Comparison of ENCODE assay signal across 8 mouse cellular contexts in genomic region chr9:88520122-88520848, GRCm38 (mm10). TPM values are rescaled to one million over a fixed set of nuclear protein-coding genes. Genes with fewer than 3 reads are reported as not detected.
DNase-seq lines count a peak whose midpoint lies in the region; ATAC-seq lines count a peak whose summit lies in the region.

No protein-coding gene starts in this region.

- DNase-seq in kidney, postnatal 36 days, result no peak
- DNase-seq in embryonic facial prominence, embryonic 11.5 days (ENCODE audit: low spot score), result peak; percentile 23
- DNase-seq in limb, embryonic 10.5 days (ENCODE audit: low spot score), result no peak
- DNase-seq in cerebellum, adult 9-11 months, result no peak
- DNase-seq in cerebellum, adult 9-10 months, result no peak
- no peak for DNase-seq in right cerebral cortex, adult 2 months (ENCODE audit: low spot score in 2 of 2)

- no peaks in the 10 kb centered on the region for H3K27me3 ChIP-seq in kidney, embryonic 16.5 days (ENCODE audit: insufficient read depth, low read length)
- no peaks in the 10 kb centered on the region for H3K27me3 ChIP-seq in embryonic facial prominence, embryonic 11.5 days (ENCODE audit: control insufficient read depth, insufficient read depth, low read length)
- H3K27me3 ChIP-seq in limb, embryonic 10.5 days (ENCODE audit: low read depth, poor library complexity, severe bottlenecking), result no peaks in the 10 kb centered on the region
- H3K27me3 ChIP-seq in neural tube, embryonic 12.5 days (replicated peaks), result no peaks in the 10 kb centered on the region

- no peak overlapping the region for H3K9ac ChIP-seq in kidney, embryonic 16.5 days (replicated peaks; ENCODE audit: low read length)
- no peak overlapping the region for H3K9ac ChIP-seq in embryonic facial prominence, embryonic 11.5 days (replicated peaks; ENCODE audit: low read length)
- peak overlapping the region; percentile 3; the same call in 1 of the 2 replicates for H3K9ac ChIP-seq in neural tube, embryonic 12.5 days

- H3K9me3 ChIP-seq in kidney, embryonic 16.5 days (ENCODE audit: low read length), result no peaks in the 10 kb centered on the region
- no peaks in the 10 kb centered on the region for H3K9me3 ChIP-seq in embryonic facial prominence, embryonic 11.5 days (replicated peaks; ENCODE audit: control insufficient read depth, low read length)
- no peaks in the 10 kb centered on the region for H3K9me3 ChIP-seq in limb, embryonic 10.5 days (replicated peaks)
- no peaks in the 10 kb centered on the region for H3K9me3 ChIP-seq in neural tube, embryonic 12.5 days

- H3K27ac ChIP-seq in kidney, embryonic 16.5 days (ENCODE audit: low read length), result 0 out of 2 replicates have a peak overlapping the region, but pooled peaks have one; percentile 4
- H3K27ac ChIP-seq in embryonic facial prominence, embryonic 11.5 days (replicated peaks; ENCODE audit: low read depth, low read length), result no peak overlapping the region
- H3K27ac ChIP-seq in limb, embryonic 10.5 days, result no peak overlapping the region
- H3K27ac ChIP-seq in neural tube, embryonic 12.5 days, result no peak overlapping the region

- peaks cover 15% of the 10 kb centered on the region for H3K4me1 ChIP-seq in kidney, embryonic 16.5 days (ENCODE audit: insufficient read depth, low read length)
- no peaks in the 10 kb centered on the region for H3K4me1 ChIP-seq in embryonic facial prominence, embryonic 11.5 days (ENCODE audit: control insufficient read depth, insufficient read depth, low read length)
- peaks cover 17% of the 10 kb centered on the region for H3K4me1 ChIP-seq in limb, embryonic 10.5 days
- H3K4me1 ChIP-seq in neural tube, embryonic 12.5 days, result peaks cover 17% of the 10 kb centered on the region

- H3K36me3 ChIP-seq in kidney, embryonic 16.5 days (ENCODE audit: insufficient read depth, low read length), result peaks cover 15% of the 10 kb centered on the region
- H3K36me3 ChIP-seq in embryonic facial prominence, embryonic 11.5 days (replicated peaks; ENCODE audit: control insufficient read depth, insufficient read depth, low read depth, low read length), result peaks cover 7% of the 10 kb centered on the region; the same call in 1 of the 2 replicates
- H3K36me3 ChIP-seq in limb, embryonic 10.5 days, result peaks cover 23% of the 10 kb centered on the region
- peaks cover 10% of the 10 kb centered on the region; the same call in 1 of the 2 replicates for H3K36me3 ChIP-seq in neural tube, embryonic 12.5 days

- no peak for ATAC-seq in kidney, embryonic 16.5 days (ENCODE audit: low FRiP score, low TSS enrichment)
- no peak for ATAC-seq in embryonic facial prominence, embryonic 11.5 days (replicated peaks; ENCODE audit: insufficient number of reproducible peaks, low FRiP score, low TSS enrichment, low read depth)
- ATAC-seq in neural tube, embryonic 12.5 days (ENCODE audit: low FRiP score, low read depth), result no peak

- 32% methylated on average over 2 of the region's 2 CpGs for WGBS in kidney, embryonic 16.5 days
- 23% methylated on average over 2 of the region's 2 CpGs for WGBS in embryonic facial prominence, embryonic 11.5 days
- 15% methylated on average over 2 of the region's 2 CpGs for WGBS in limb, embryonic 10.5 days
- WGBS in neural tube, embryonic 12.5 days, result 15% methylated on average over 2 of the region's 2 CpGs

- H3K4me2 ChIP-seq in kidney, embryonic 16.5 days (replicated peaks; ENCODE audit: low read depth, low read length), result peak overlapping the region; percentile 88
- H3K4me2 ChIP-seq in embryonic facial prominence, embryonic 11.5 days (ENCODE audit: low read depth, low read length), result peak overlapping the region; percentile 42; the same call in 1 of the 2 replicates
- H3K4me2 ChIP-seq in neural tube, embryonic 12.5 days (replicated peaks), result peak overlapping the region; percentile 73

- peak overlapping the region; percentile 76 for H3K4me3 ChIP-seq in kidney, embryonic 16.5 days (ENCODE audit: low read length)
- H3K4me3 ChIP-seq in embryonic facial prominence, embryonic 11.5 days (ENCODE audit: low read depth, low read length), result peak overlapping the region; percentile 63
- peak overlapping the region; percentile 78 for H3K4me3 ChIP-seq in limb, embryonic 10.5 days
- peak overlapping the region; percentile 68 for H3K4me3 ChIP-seq in neural tube, embryonic 12.5 days

RNA-seq across cellular contexts. Expression of gene Zfp949, which starts 27.5 kb away (rescaled TPM):
- polyA plus RNA-seq in kidney, embryonic 16.5 days (2015; fragmentation: Nextera tagmentation; extraction: Ambion mirVana), result 11.8 and 13.9 TPM in 2 replicates
- 8.2 and 9.0 TPM in 2 replicates for polyA plus RNA-seq in embryonic facial prominence, embryonic 11.5 days (2014; fragmentation: Nextera tagmentation; extraction: Ambion mirVana)
- 5.2 and 9.1 TPM in 2 replicates for polyA plus RNA-seq in limb, embryonic 10.5 days (2016; fragmentation: Nextera tagmentation; extraction: Ambion mirVana)
- 13.8 and 14.7 TPM in 2 replicates for polyA plus RNA-seq in neural tube, embryonic 12.5 days (2016; fragmentation: Nextera tagmentation; extraction: Ambion mirVana)

RNA-seq across cellular contexts. Expression of gene Syncrip, which starts 37.9 kb away (rescaled TPM):
- 91.9 and 99.8 TPM in 2 replicates for polyA plus RNA-seq in kidney, embryonic 16.5 days (2015; fragmentation: Nextera tagmentation; extraction: Ambion mirVana)
- 150 and 162 TPM in 2 replicates for polyA plus RNA-seq in embryonic facial prominence, embryonic 11.5 days (2014; fragmentation: Nextera tagmentation; extraction: Ambion mirVana)
- polyA plus RNA-seq in limb, embryonic 10.5 days (2016; fragmentation: Nextera tagmentation; extraction: Ambion mirVana), result 125 and 132 TPM in 2 replicates
- 102 and 104 TPM in 2 replicates for polyA plus RNA-seq in neural tube, embryonic 12.5 days (2016; fragmentation: Nextera tagmentation; extraction: Ambion mirVana)
